In the genomic region with DNA sequence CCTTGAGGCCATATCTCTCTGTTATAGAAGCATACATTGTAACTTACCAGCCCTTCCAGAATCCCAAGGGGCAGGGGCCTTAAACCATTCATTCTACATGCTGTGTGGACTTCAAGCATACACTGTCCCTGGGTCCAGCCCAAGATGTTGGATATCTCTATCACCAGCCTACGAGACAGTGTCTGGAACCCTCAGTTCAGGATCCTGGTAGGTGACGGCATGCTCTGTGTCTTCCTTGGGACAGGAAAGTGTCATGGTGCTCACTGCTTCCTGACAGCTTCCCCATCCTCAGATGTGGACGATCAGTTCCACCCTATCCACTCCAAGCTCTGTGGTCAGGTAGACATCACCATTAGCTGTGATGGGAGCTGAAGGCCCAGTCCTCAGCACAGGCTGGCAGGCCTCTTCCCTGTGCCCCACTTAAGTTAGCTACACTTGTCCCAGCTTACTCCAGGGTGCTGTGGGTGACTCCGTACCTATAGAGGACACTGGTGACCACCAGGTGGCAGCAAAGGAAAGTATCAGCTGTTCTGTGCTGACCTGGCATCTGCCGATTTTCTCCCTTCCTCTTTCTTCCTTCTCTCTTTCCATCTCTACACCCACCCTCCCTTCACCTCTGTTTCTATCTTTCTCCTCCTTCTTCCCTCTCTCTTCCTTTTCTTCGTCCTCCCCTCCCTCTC, we compare ENCODE assay signal across 8 mouse cellular contexts. TPM values are rescaled to one million over a fixed set of nuclear protein-coding genes. Genes with fewer than 3 reads are reported as not detected.
A peak's percentile ranks its signal among the peaks of the same experiment; 100 is the strongest.
DNase-seq lines count a peak whose midpoint lies in the region; ATAC-seq and TF ChIP-seq lines count a peak whose summit lies in the region.

No protein-coding gene starts in this region.

- peaks cover 19% of the 10 kb centered on the region; the same call in 1 of the 2 replicates for H3K4me1 ChIP-seq in hindbrain, embryonic 13.5 days (replicated peaks)
- no peaks in the 10 kb centered on the region for H3K4me1 ChIP-seq in lung, embryonic 16.5 days (replicated peaks; ENCODE audit: control insufficient read depth, insufficient read depth, low read length)

- WGBS in hindbrain, embryonic 13.5 days, result 36% methylated on average over 6 of the region's 6 CpGs
- WGBS in lung, embryonic 16.5 days, result 29% methylated on average over 6 of the region's 6 CpGs

- no peaks in the 10 kb centered on the region for H3K9me3 ChIP-seq in hindbrain, embryonic 13.5 days
- H3K9me3 ChIP-seq in lung, embryonic 16.5 days (ENCODE audit: control insufficient read depth, low read length), result no peaks in the 10 kb centered on the region

- CTCF ChIA-PET in Patski (lab: Charles Lee), result interaction anchor here (0.6 to 4.3 kb wide), 18 partner anchors 11 to 200 kb away, joined by 3 to 56 read pairs (median 4); no protein-coding TSS in a partner anchor

- TF ChIP-seq CTCF in Patski (IDR thresholded peaks at IDR 0.05), result peak; percentile 89

- in situ Hi-C loops in Patski (cut with MboI; ENCODE audit: low pct_unique_long_range_greater_than_20kb), result loop anchor here (5.0 kb wide), 2 partner anchors 64 to 159 kb away; no protein-coding TSS in a partner anchor

- peak; percentile 56 for DNase-seq in Patski (ENCODE audit: low read depth, low spot score)
- DNase-seq in cerebellum, adult 9-10 months, result peak; percentile 84
- DNase-seq in frontal cortex, adult 2 months (ENCODE audit: extremely low spot score in 1 of 2, low spot score in 1 of 2), result peak; percentile 76 to 96
- peak; percentile 87 to 89 for DNase-seq in layer of hippocampus, postnatal 10 days (ENCODE audit: low spot score in 2 of 2)
- peak; percentile 65 for DNase-seq in retina, postnatal 7 days (ENCODE audit: low read depth, low spot score)
- DNase-seq in urinary bladder, postnatal 25 days (ENCODE audit: low spot score), result peak; percentile 81

- POLR2A ChIA-PET in Patski (lab: Charles Lee), result interaction anchor here (0.6 to 1.4 kb wide), 3 partner anchors 131 to 305 kb away, joined by 3 to 4 read pairs (median 4); a partner anchor contains a TSS

- no peaks in the 10 kb centered on the region for H3K36me3 ChIP-seq in hindbrain, embryonic 13.5 days
- no peaks in the 10 kb centered on the region for H3K36me3 ChIP-seq in lung, embryonic 16.5 days (ENCODE audit: control insufficient read depth, insufficient read depth, low read length)

- H3K4me2 ChIP-seq in hindbrain, embryonic 13.5 days, result no peak overlapping the region
- no peak overlapping the region for H3K4me2 ChIP-seq in lung, embryonic 16.5 days (ENCODE audit: low read depth, low read length)

- H3K27me3 ChIP-seq in Patski, result no peaks in the 10 kb centered on the region
- 0 out of 2 replicates have a peak, but pooled peaks cover 9% of the 10 kb centered on the region for H3K27me3 ChIP-seq in hindbrain, embryonic 13.5 days
- no peaks in the 10 kb centered on the region for H3K27me3 ChIP-seq in lung, embryonic 16.5 days (ENCODE audit: control insufficient read depth, insufficient read depth, low read depth, low read length)

- no peak overlapping the region for H3K9ac ChIP-seq in hindbrain, embryonic 13.5 days
- no peak overlapping the region for H3K9ac ChIP-seq in lung, embryonic 16.5 days (ENCODE audit: low read length)

- no peak overlapping the region for H3K4me3 ChIP-seq in hindbrain, embryonic 13.5 days
- no peak overlapping the region for H3K4me3 ChIP-seq in lung, embryonic 16.5 days (ENCODE audit: low read length)

- no peak overlapping the region for H3K27ac ChIP-seq in hindbrain, embryonic 13.5 days
- no peak overlapping the region for H3K27ac ChIP-seq in lung, embryonic 16.5 days (ENCODE audit: low read length)

- peak; percentile 89 for ATAC-seq in Patski
- ATAC-seq in hindbrain, embryonic 13.5 days (ENCODE audit: low FRiP score), result peak; percentile 78; the same call in 1 of the 2 replicates
- peak; percentile 78; the same call in 1 of the 2 replicates for ATAC-seq in lung, embryonic 16.5 days (ENCODE audit: low read depth)

RNA-seq across cellular contexts. Expression of a gene that starts 19.7 kb away (rescaled TPM):
- 4.2 TPM for polyA plus RNA-seq in Patski (2021)
- polyA plus RNA-seq in frontal cortex, adult 2 months (2012; rRNA removed), result 2.8 and 3.3 TPM in 2 replicates
- polyA plus RNA-seq in hindbrain, embryonic 13.5 days (2015; fragmentation: Nextera tagmentation; extraction: Ambion mirVana), result 2.0 and 2.8 TPM in 2 replicates
- total RNA-seq in layer of hippocampus, postnatal 10 days (2021), result 1 to 10 TPM; 3.4 to 3.9 TPM
- 2.7 and 3.3 TPM in 2 replicates for polyA plus RNA-seq in lung, embryonic 16.5 days (2015; fragmentation: Nextera tagmentation; extraction: Ambion mirVana)
